Mouse (Mus musculus) kidney, embryonic 15.5 days (tissue): ENCODE measurements around the gene 1700001O22Rik. TPM values are rescaled to one million over a fixed set of nuclear protein-coding genes. Genes with fewer than 3 reads are reported as not detected.

ENCODE experiments used
- polyA plus RNA-seq: library from polyadenylated mRNA; unstranded; fragments of >200 nt; fragmentation: Nextera tagmentation; extraction: Ambion mirVana; gene quantifications from 2 replicates; pipeline ENCODE4 v1.2.1, GENCODE M21; 2015

The 1700001O22Rik gene
- polyA plus RNA-seq, 1 experiment from 2014 or later = 3.5 TPM

Other genes starting within 250 kb of the 1700001O22Rik start
- 1.2 and 1.8 TPM in 2 replicates for gene Cstad, start 208.6 kb downstream of the 1700001O22Rik start, polyA plus RNA-seq
- 82.6 and 96.6 TPM in 2 replicates for gene Ntmt1, start 4.2 kb upstream of the 1700001O22Rik start, polyA plus RNA-seq
- gene Asb6, start 26.7 kb upstream of the 1700001O22Rik start, polyA plus RNA-seq = 35.5 and 38.3 TPM in 2 replicates
- 10.6 and 10.9 TPM in 2 replicates for gene Prrx2, start 31.3 kb upstream of the 1700001O22Rik start, polyA plus RNA-seq
- gene Ptges, start 126.2 kb upstream of the 1700001O22Rik start, polyA plus RNA-seq = 13.3 and 13.5 TPM in 2 replicates
- gene Tor1b, start 149.3 kb upstream of the 1700001O22Rik start, polyA plus RNA-seq = 35.3 and 37.5 TPM in 2 replicates
- gene Tor1a, start 164.3 kb upstream of the 1700001O22Rik start, polyA plus RNA-seq = 78.9 and 79.7 TPM in 2 replicates
- gene BC005624, start 178.5 kb upstream of the 1700001O22Rik start, polyA plus RNA-seq = 55.2 and 60.5 TPM in 2 replicates
- 19.1 and 22.7 TPM in 2 replicates for gene Usp20, start 178.6 kb upstream of the 1700001O22Rik start, polyA plus RNA-seq